Mouse (Mus musculus): ENCODE measurements at regions not wholly inside any gene's neighbourhood (a gene's known extent, or its start where the extent isn't known, plus 50 kb on each side); places are given as distances from the start of the nearest gene placed in this dataset.
A peak's percentile ranks its signal among the peaks of the same experiment; 100 is the strongest.

GRCm38 (mm10) chr8:34397225-34397582, 285.7 kb upstream of the Gm10131 start:
- TF ChIP-seq POLR2A (IDR thresholded peaks at IDR 0.05; ENCODE audit: low read depth, low read length) (no peak), CTCF (IDR thresholded peaks at IDR 0.05; ENCODE audit: extremely low read depth, insufficient read length, insufficient replicate concordance, low read depth, low read length) (peak; percentile 30; the same call in 1 of the 2 replicates)
